Mouse (Mus musculus) induced T-regulatory cell, adult 2 months (primary cell): ENCODE data around the gene Fgfr2.

ENCODE experiments used
- DNase-seq: peaks from one replicate; pipeline ENCODE4 v3.0.0-alpha.2; 2012; ENCODE audit warnings: low read depth

The Fgfr2 gene

GRCm38 (mm10) chr7:130315221-130315620, 2807.9 kb downstream of the Fgfr2 start:
- no peak for DNase-seq

- no peak for DNase-seq
These were observed 2808.5 kb downstream of the Fgfr2 start for GRCm38 (mm10) chr7:130314658-130315057.

GRCm38 (mm10) chr7:130311362-130311761, 2811.8 kb downstream of the Fgfr2 start:
- DNase-seq = no peak

GRCm38 (mm10) chr7:130309180-130309579, 2814.0 kb downstream of the Fgfr2 start:
- no peak for DNase-seq

- DNase-seq = no peak
These were observed 2816.1 kb downstream of the Fgfr2 start for GRCm38 (mm10) chr7:130307036-130307435.

- DNase-seq = no peak
These were observed 2818.5 kb downstream of the Fgfr2 start for GRCm38 (mm10) chr7:130304642-130305041.

- DNase-seq = no peak
These were observed 2819.7 kb downstream of the Fgfr2 start for GRCm38 (mm10) chr7:130303464-130303863.

- DNase-seq = no peak
These were observed 2822.5 kb downstream of the Fgfr2 start for GRCm38 (mm10) chr7:130300606-130301005.

- DNase-seq = no peak
These were observed 2824.1 kb downstream of the Fgfr2 start for GRCm38 (mm10) chr7:130298926-130299594.

- no peak for DNase-seq
These were observed 2832.0 kb downstream of the Fgfr2 start for GRCm38 (mm10) chr7:130291179-130291578.

GRCm38 (mm10) chr7:130289428-130289790, 2833.7 kb downstream of the Fgfr2 start:
- DNase-seq = no peak

GRCm38 (mm10) chr7:130288719-130289427, 2834.3 kb downstream of the Fgfr2 start:
- no peak for DNase-seq

GRCm38 (mm10) chr7:130288248-130288647, 2834.9 kb downstream of the Fgfr2 start:
- DNase-seq = no peak

- no peak for DNase-seq
These were observed 2844.1 kb downstream of the Fgfr2 start for GRCm38 (mm10) chr7:130278738-130279705.

GRCm38 (mm10) chr7:130278000-130278737, 2845.0 kb downstream of the Fgfr2 start:
- DNase-seq = no peak

- DNase-seq = peak; percentile 40
These were observed 2849.9 kb downstream of the Fgfr2 start for GRCm38 (mm10) chr7:130273265-130273664.

- no peak for DNase-seq
These were observed 2852.3 kb downstream of the Fgfr2 start for GRCm38 (mm10) chr7:130270807-130271206.

- DNase-seq = no peak
These were observed 2853.9 kb downstream of the Fgfr2 start for GRCm38 (mm10) chr7:130269124-130269867.

- DNase-seq = peak; percentile 9
These were observed 2856.1 kb downstream of the Fgfr2 start for GRCm38 (mm10) chr7:130267099-130267498.

- DNase-seq = peak; percentile 2
These were observed 2857.0 kb downstream of the Fgfr2 start for GRCm38 (mm10) chr7:130266166-130266490.
